Mouse (Mus musculus): ENCODE measurements around the gene Fam98c. TPM values are rescaled to one million over a fixed set of nuclear protein-coding genes. Genes with fewer than 3 reads are reported as not detected.

Gene Fam98c
- polyA plus RNA-seq (2012; ENCODE audit: low replicate concordance): 42.3 and 45.1 TPM in 2 replicates

DNA sequence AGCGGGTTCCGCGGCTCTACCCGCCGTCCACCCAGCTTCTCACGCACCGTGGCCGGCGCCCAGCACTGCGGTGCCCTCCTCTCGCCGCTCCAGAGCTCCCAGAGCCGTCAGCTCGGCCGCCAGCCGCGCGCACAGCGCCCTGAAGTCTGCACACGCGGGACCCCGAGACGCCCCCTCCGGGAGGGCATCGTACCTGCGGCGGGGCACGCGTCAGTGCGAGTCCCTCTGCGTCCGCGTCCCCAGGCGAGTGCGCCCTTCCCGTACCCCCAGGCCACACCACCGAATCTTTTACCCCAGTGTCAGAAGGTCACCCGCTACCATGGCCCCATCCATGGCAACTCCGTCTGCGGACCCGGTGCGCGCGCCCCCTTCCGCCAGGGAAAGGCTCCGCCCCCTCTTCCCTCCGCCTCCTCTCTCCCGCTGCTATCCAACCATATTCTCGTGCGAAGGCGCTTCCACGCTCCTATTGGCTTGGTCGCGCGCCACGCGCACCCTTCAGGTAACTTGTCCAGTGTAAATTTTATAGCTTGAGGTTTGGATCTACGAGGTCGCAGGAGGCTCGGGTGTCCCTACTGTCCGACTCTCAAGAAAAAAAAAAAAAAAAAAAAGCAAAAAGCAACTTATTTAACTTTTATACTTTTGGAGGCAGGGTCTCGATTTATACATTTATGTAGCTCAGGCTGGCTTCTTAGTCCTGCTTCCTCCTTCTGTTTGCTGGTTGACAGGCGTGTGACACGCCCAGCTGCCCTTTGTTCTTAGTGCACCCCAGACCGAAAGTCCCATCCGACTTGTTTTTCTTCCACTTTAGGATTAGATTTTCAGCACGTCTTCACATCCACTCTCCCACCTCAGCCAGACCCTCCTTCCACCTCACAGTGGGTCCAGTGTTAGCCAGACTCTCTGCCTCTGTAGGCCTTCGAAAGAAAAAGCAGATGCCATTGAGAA, at the start of gene Fam98c:
Fam98c (minus strand) TSS at position 397 of the 945 bp plus-strand sequence.

DNA sequence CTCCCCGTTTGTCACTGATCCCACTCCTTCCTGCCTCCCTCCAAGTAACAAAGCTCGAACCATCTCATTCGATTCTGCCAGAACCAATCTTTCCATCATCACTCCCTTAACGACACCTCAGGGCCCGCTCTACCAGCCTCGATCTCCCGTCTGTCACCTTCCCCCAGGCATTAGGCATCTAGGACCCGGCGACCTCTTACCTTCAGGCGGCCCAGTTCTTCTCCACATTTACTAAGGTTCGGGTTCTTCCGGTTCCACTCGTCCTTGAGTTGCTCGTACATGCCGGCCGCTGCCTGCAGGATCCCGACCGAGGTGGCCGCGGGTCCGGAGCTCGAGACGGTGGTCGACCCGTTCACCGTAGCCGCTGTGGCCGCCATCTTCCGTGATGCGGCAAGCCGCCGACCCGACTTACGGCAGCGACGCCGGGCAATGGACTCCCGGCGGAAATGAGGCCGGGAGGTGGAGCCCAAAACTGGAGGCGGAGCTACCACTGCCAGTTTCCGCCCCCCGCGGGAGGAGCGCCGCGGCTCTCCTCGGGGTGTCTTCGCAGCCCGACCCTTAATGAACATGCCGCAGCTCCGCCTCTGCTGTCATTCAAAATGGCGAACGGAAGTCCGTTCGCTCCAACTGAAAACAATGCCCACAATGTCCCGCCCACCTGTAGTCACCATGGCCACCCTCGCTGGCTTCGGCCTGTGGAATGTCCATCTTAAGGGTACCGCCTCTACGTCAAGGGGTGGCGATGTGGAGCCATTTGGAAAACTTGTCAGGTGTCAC, 24.2 kb upstream of the Fam98c start, which contains the start of gene Psmd8:
Psmd8 (minus strand) TSS at position 625 of the 777 bp plus-strand sequence.

DNA sequence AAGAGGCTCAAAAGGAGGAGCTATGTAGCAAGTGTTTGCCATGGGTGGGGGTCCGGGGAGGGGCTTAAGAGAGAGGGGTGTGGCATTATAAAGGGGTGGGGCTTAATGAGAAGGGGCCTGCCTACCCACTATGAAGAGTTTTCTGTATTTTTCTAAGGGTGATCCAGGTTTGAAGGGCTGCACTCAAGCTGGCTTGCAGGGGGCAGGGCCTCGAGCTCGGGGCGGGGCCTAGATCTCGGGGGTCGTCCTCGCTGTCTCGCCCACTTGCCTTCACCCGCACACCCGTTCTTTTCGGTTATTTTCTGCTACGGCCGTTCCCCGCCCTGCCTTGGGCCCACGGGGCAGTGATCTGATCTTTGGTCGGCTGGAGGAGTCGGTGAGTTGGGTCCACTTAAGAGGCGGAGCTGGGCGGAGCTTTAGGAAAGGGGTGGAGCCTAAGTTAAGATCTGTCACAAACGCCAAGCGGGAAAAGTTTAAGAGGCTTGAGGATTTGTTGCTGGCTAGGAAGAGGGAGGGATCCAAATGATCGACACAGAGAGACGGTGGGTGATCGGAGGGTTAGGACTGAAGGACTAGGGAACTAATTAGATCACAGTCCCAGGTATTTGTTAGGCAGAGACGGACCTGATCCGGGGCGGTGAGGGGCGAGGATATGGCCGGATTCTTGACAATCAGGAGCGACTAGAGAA, 14.2 kb upstream of the Fam98c start, which contains the start of the genes Ggn and Spred3:
Ggn (plus strand) TSS at position 145 of the 689 bp plus-strand sequence.
Spred3 (minus strand) TSS at position 346 of the 689 bp plus-strand sequence.

DNA sequence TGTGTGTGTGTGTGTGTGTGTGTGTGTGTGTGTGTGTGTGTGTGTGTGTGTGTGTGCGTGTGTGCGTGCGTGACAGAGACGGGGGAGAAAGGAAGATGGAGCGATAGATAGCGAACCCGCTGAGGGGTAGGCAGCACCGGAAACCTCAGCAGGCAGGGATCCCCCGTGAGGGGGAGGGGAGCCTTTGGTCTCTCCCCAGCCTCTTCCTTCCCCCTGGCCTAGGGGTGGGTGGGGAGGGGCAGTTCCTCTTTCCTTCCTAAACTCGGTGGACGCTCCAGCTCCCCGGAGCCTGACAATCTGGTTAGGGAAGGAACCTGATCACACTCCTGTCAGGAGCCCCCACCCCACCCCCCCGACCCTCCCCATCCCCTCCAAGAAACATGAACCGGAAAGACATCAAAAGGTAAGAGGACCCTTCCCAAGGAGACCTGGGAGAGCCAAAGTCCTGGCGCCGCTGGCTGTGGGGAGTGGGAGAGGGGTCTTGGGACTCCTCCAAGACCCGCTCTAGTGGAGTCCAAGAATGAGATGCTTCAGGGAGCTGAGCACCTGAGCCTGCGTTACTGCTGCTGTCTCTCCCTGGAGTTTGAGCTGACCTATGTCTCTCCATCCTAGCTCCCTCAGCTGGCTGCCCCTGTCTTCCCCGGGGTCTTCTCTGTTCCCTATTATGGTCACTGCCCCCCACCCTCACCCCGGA, 21.2 kb downstream of the Fam98c start, which contains the start of gene Rasgrp4:
Rasgrp4 (plus strand) TSS at position 159 of the 694 bp plus-strand sequence.

DNA sequence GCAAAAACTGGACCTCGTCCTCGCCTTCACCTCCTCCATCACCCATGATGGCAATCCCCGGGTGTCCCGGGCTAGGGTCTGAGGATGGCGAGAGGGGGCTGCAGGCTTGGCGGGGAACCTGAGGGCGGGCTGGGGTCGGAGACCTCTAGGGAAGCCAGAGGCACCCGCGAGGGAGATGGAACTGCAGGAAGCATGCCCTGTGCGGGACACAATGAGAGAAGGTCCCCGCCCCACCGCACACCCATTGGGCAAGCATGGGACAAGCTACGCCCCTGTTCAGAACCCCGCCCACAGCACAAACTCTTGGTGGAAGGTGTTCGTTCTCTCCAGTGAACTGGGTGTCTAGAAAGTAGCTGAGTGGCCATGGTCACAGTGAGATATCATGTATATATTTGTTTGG, 31.1 kb downstream of the Fam98c start, which contains the start of gene Ryr1:
Ryr1 (minus strand) TSS at position 210 of the 400 bp plus-strand sequence.

Other genes with a start within 250 kb of the Fam98c start
- gene Actn4, start 193.9 kb downstream of the Fam98c start, polyA plus RNA-seq (2012; ENCODE audit: low replicate concordance): 220 and 236 TPM in 2 replicates
- 58.3 and 170 TPM in 2 replicates for gene Eif3k, start 174.4 kb downstream of the Fam98c start, polyA plus RNA-seq (2012; ENCODE audit: low replicate concordance)
- gene Map4k1, start 174.2 kb downstream of the Fam98c start, polyA plus RNA-seq (2012; ENCODE audit: low replicate concordance): 503 and 613 TPM in 2 replicates
- 0.59 and 0.78 TPM in 2 replicates for gene Ryr1, start 31.1 kb downstream of the Fam98c start, polyA plus RNA-seq (2012; ENCODE audit: low replicate concordance)
- gene Rasgrp4, start 21.4 kb downstream of the Fam98c start, polyA plus RNA-seq (2012; ENCODE audit: low replicate concordance): 23.8 and 55.8 TPM in 2 replicates
- gene Ggn, start 14.0 kb upstream of the Fam98c start, polyA plus RNA-seq (2012; ENCODE audit: low replicate concordance): 0.52 and 1.4 TPM in 2 replicates
- 0.24 and 0.53 TPM in 2 replicates for gene Spred3, start 14.2 kb upstream of the Fam98c start, polyA plus RNA-seq (2012; ENCODE audit: low replicate concordance)
- gene Psmd8, start 24.5 kb upstream of the Fam98c start, polyA plus RNA-seq (2012; ENCODE audit: low replicate concordance): 70.1 and 94.2 TPM in 2 replicates
- 0.35 and 0.64 TPM in 2 replicates for gene Catsperg1, start 57.8 kb upstream of the Fam98c start, polyA plus RNA-seq (2012; ENCODE audit: low replicate concordance)
- 11.8 and 18.6 TPM in 2 replicates for gene Kcnk6, start 76.3 kb upstream of the Fam98c start, polyA plus RNA-seq (2012; ENCODE audit: low replicate concordance)
- gene Yif1b, start 82.1 kb upstream of the Fam98c start, polyA plus RNA-seq (2012; ENCODE audit: low replicate concordance): 80.7 and 105 TPM in 2 replicates
- 2.3 and 6.8 TPM in 2 replicates for gene 2200002D01Rik, start 92.2 kb upstream of the Fam98c start, polyA plus RNA-seq (2012; ENCODE audit: low replicate concordance)
- 79.8 and 260 TPM in 2 replicates for gene Spint2, start 125.7 kb upstream of the Fam98c start, polyA plus RNA-seq (2012; ENCODE audit: low replicate concordance)
- gene Ppp1r14a, start 133.1 kb upstream of the Fam98c start, polyA plus RNA-seq (2012; ENCODE audit: low replicate concordance): 11.8 and 41.5 TPM in 2 replicates
- gene Dpf1, start 147.7 kb upstream of the Fam98c start, polyA plus RNA-seq (2012; ENCODE audit: low replicate concordance): 0.45 and 0.54 TPM in 2 replicates